Mouse (Mus musculus): ENCODE data around the gene Rgs16. TPM values are rescaled to one million over a fixed set of nuclear protein-coding genes. Genes with fewer than 3 reads are reported as not detected.

Gene Rgs16
- polyA plus RNA-seq, 1 experiment from 2014 or later, result 13.0 TPM

DNA sequence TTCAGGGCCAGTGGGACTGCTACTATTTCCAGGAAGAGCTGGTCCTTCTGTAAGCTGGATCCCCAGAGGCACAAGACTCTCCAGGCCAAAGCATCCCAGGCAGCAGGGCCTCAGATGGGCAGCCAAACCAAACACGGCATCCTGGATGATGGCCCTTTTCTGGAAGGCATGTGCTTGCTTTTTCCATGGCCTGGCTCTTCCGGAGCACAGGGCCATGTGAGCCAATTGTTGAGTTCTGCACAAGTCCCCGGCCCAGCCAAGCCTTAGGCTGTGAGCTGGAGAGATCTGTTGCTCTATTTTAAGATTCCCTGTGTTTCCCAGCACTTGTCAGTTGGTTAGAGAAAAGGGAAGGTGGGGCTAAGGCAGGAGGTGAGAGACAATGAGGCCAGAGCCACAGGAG lies 9.5 kb upstream of the Rgs16 start:
- DNase-seq (ENCODE audit: low spot score) (no peak), ATAC-seq (ENCODE audit: insufficient read depth, low FRiP score, low TSS enrichment) (no peak)
- Histone ChIP-seq H3K27me3 (ENCODE audit: control insufficient read depth, insufficient read depth, low read length) (no peaks in the 10 kb centered on the region), H3K4me2 (ENCODE audit: low read depth) (no peak overlapping the region), H3K4me1 (ENCODE audit: control insufficient read depth, insufficient read depth, low read length) (peaks cover 6% of the 10 kb centered on the region; the same call in 1 of the 2 replicates), H3K9ac (ENCODE audit: low read length) (no peak overlapping the region), H3K4me3 (ENCODE audit: low read depth, low read length) (no peak overlapping the region), H3K9me3 (ENCODE audit: control insufficient read depth, low read length) (no peaks in the 10 kb centered on the region), H3K36me3 (ENCODE audit: control insufficient read depth, insufficient read depth, low read length) (no peaks in the 10 kb centered on the region), H3K27ac (ENCODE audit: low read depth, low read length) (no peak overlapping the region)
- 59% methylated on average over 3 of the region's 3 CpGs for WGBS

DNA sequence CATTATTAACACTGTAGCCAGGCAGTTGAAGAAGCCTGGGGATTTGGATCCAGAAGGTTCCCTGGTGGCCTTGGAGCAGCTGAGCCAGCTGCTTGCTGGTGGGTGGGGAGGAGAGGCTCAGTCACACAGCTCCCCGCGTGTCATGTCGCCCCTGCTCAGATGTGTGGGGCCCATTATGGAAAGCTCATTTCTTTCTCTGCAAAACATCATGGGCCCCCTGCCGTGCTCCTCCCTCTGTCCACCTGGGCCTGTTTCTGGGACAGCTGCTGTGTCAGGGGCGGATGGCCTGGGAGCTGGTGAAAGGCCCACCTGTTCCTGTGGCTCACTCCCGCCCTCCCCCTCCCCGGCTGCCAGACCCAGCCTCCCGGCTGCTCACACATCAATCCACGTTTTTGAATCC lies 7.0 kb upstream of the Rgs16 start:
- H3K4me2 ChIP-seq (ENCODE audit: low read depth), result no peak overlapping the region
- 25% methylated on average over 7 of the region's 9 CpGs for WGBS
- no peak overlapping the region for H3K9ac ChIP-seq (ENCODE audit: low read length)
- H3K27me3 ChIP-seq (ENCODE audit: control insufficient read depth, insufficient read depth, low read length), result 0 out of 2 replicates have a peak, but pooled peaks cover 3% of the 10 kb centered on the region
- peaks cover 15% of the 10 kb centered on the region for H3K4me1 ChIP-seq (ENCODE audit: control insufficient read depth, insufficient read depth, low read length)
- H3K36me3 ChIP-seq (ENCODE audit: control insufficient read depth, insufficient read depth, low read length), result no peaks in the 10 kb centered on the region
- DNase-seq (ENCODE audit: low spot score) (peak; percentile 46), ATAC-seq (ENCODE audit: insufficient read depth, low FRiP score, low TSS enrichment) (peak; percentile 49; the same call in 1 of the 2 replicates)
- no peak overlapping the region for H3K27ac ChIP-seq (ENCODE audit: low read depth, low read length)
- no peak overlapping the region for H3K4me3 ChIP-seq (ENCODE audit: low read depth, low read length)
- no peaks in the 10 kb centered on the region for H3K9me3 ChIP-seq (ENCODE audit: control insufficient read depth, low read length)

DNA sequence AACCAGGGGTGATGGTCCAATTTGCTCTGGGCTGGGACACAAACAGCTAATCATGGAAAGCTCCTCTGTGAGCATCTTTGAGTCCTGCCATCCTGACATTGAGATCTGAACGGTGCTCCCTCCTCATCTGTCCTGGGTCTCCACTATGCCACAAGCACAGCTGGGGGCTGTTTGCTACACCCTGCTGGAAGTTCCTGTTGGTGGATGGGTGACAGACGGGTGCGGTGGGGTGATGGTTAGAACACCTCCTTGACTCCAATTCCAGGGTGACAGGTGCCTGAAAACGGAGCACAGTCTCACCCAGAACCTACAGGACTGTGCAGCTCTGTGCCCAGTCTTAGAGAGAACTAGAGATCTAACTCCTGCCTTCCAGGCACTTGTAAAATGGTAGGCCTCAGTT lies 5.3 kb upstream of the Rgs16 start:
- no peak for DNase-seq (ENCODE audit: low spot score)
- H3K4me3 ChIP-seq (ENCODE audit: low read depth, low read length), result no peak overlapping the region
- H3K4me1 ChIP-seq (ENCODE audit: control insufficient read depth, insufficient read depth, low read length), result peaks cover 15% of the 10 kb centered on the region
- peaks cover 3% of the 10 kb centered on the region for H3K27me3 ChIP-seq (ENCODE audit: control insufficient read depth, insufficient read depth, low read length)
- ATAC-seq (ENCODE audit: insufficient read depth, low FRiP score, low TSS enrichment), result no peak
- H3K4me2 ChIP-seq (ENCODE audit: low read depth), result no peak overlapping the region
- no peaks in the 10 kb centered on the region for H3K9me3 ChIP-seq (ENCODE audit: control insufficient read depth, low read length)
- 80% methylated on average over 4 of the region's 4 CpGs for WGBS
- no peak overlapping the region for H3K27ac ChIP-seq (ENCODE audit: low read depth, low read length)
- no peak overlapping the region for H3K9ac ChIP-seq (ENCODE audit: low read length)
- H3K36me3 ChIP-seq (ENCODE audit: control insufficient read depth, insufficient read depth, low read length), result no peaks in the 10 kb centered on the region

DNA sequence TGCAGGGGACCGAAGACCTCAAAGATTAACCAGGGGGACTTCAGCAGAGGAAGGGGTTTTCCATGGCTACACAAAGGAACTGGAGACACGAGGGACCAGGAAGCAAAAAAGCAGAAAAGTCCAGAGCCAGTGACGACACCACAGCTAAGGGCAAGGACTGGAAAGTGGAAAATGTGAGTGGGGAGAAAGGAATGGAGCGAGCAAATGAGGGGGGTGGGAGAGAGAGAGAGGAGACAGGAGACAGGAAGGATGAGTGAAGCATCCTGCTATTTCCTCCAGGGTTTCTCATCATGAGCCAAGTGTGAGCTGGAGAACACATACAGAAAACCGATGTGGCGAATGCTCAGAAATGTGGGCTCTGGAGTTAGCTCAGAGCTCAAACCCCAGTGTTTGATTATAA lies 4.1 kb upstream of the Rgs16 start:
- Histone ChIP-seq H3K9ac (ENCODE audit: low read length) (no peak overlapping the region), H3K9me3 (ENCODE audit: control insufficient read depth, low read length) (no peaks in the 10 kb centered on the region), H3K27ac (ENCODE audit: low read depth, low read length) (no peak overlapping the region), H3K36me3 (ENCODE audit: control insufficient read depth, insufficient read depth, low read length) (no peaks in the 10 kb centered on the region), H3K27me3 (ENCODE audit: control insufficient read depth, insufficient read depth, low read length) (peaks cover 3% of the 10 kb centered on the region), H3K4me3 (ENCODE audit: low read depth, low read length) (no peak overlapping the region), H3K4me2 (ENCODE audit: low read depth) (no peak overlapping the region), H3K4me1 (ENCODE audit: control insufficient read depth, insufficient read depth, low read length) (peaks cover 23% of the 10 kb centered on the region)
- ATAC-seq (ENCODE audit: insufficient read depth, low FRiP score, low TSS enrichment) (no peak), DNase-seq (ENCODE audit: low spot score) (no peak)
- 80% methylated on average over 6 of the region's 6 CpGs for whole genome bisulfite sequencing

DNA sequence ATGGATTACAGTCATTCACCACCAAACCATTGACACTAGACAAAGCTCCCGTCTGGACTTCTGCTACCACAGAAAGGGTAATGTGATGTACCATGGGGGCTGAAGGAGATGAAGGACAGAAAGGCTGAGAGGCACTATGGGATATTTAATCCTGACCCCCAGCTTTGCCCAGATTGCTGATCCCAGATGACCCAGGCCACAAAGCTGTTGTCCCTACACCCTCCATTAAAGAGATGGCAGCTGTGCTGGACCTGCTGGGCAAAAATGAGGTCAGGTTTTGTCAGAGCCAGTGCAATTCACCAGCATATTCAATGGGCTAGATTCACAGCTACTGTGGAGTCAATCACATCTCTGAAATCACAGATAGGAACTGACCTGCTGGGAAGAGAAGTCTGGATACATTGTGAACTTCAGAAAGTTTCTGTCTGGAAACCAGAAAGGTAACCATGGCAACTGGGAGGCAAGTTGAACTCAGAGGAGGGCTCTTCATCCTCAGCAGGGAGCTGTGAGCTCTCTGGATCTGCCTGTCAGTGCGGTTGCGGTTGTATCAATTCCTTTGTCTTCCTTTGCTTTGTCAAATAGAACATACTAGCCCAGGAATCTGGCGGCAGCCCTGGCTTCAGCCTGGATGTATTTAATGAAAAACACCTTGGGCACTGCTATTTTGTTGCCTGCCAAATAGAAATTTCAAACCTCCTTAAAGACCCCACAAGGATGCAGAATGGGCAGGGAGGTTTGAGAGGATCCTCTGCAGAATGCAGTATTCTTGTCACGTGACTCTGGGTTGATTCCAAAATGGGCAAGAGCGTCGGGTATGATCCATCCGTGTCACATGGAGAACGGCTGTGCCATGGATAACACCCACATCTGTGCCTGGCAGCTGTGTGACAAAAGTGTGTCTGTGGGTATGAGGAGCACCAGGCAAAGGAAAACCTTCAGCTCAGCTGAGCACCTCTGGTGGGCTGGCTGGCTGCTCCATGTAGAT lies 2.8 kb upstream of the Rgs16 start:
- H3K27me3 ChIP-seq (ENCODE audit: control insufficient read depth, insufficient read depth, low read length), result peaks cover 3% of the 10 kb centered on the region
- 0 out of 2 replicates have a peak, but pooled peaks have one; percentile 4 for ATAC-seq (ENCODE audit: insufficient read depth, low FRiP score, low TSS enrichment)

DNA sequence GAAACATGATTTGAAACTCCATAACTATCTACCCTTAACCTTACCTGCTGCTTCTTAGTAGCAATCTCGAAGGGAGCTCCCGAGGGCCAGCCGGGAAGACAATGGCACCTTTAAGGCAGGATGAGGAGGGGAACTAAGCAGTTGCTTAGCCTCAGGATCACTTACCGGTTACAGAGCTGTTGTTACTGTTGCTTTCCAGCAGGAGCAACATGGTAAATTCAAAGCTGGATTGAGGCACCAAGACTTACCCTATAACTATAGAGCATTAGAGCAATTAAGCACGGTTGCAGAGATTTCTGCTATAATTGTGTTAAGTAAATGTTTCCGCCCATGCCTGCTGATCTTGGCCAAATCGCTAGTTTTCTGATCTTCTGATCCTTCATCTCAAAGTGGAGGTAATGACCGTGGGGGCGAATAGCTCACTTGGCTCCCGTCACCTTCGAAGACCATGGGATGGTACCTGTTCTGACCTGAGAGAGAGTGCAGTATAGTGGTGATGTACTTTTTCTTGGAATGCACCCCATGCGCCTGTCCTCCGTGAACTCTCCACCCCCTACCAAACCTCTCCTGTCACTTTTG lies 623 bp upstream of the Rgs16 start:
- DNase-seq (ENCODE audit: low spot score) (no peak), ATAC-seq (ENCODE audit: insufficient read depth, low FRiP score, low TSS enrichment) (0 out of 2 replicates have a peak, but pooled peaks have one; percentile 12)
- H3K9me3 ChIP-seq (ENCODE audit: control insufficient read depth, low read length), result no peaks in the 10 kb centered on the region
- peak overlapping the region; percentile 76 for H3K4me2 ChIP-seq (ENCODE audit: low read depth)
- WGBS, result 19% methylated on average over 13 of the region's 13 CpGs
- peak overlapping the region; percentile 40 for H3K4me3 ChIP-seq (ENCODE audit: low read depth, low read length)
- peaks cover 23% of the 10 kb centered on the region for H3K4me1 ChIP-seq (ENCODE audit: control insufficient read depth, insufficient read depth, low read length)
- H3K36me3 ChIP-seq (ENCODE audit: control insufficient read depth, insufficient read depth, low read length), result no peaks in the 10 kb centered on the region
- peaks cover 3% of the 10 kb centered on the region for H3K27me3 ChIP-seq (ENCODE audit: control insufficient read depth, insufficient read depth, low read length)
- H3K9ac ChIP-seq (ENCODE audit: low read length), result no peak overlapping the region
- H3K27ac ChIP-seq (ENCODE audit: low read depth, low read length), result no peak overlapping the region

More for the DNA sequence above, 2.8 kb upstream of the Rgs16 start:
- 47% methylated on average over 9 of the region's 9 CpGs for WGBS
- Histone ChIP-seq H3K4me1 (ENCODE audit: control insufficient read depth, insufficient read depth, low read length) (peaks cover 29% of the 10 kb centered on the region), H3K36me3 (ENCODE audit: control insufficient read depth, insufficient read depth, low read length) (no peaks in the 10 kb centered on the region), H3K9me3 (ENCODE audit: control insufficient read depth, low read length) (no peaks in the 10 kb centered on the region), H3K27ac (ENCODE audit: low read depth, low read length) (0 out of 2 replicates have a peak overlapping the region, but pooled peaks have one; percentile 1), H3K9ac (ENCODE audit: low read length) (no peak overlapping the region), H3K4me2 (ENCODE audit: low read depth) (no peak overlapping the region), H3K4me3 (ENCODE audit: low read depth, low read length) (no peak overlapping the region)
- peak; percentile 51 for DNase-seq (ENCODE audit: low spot score)

DNA sequence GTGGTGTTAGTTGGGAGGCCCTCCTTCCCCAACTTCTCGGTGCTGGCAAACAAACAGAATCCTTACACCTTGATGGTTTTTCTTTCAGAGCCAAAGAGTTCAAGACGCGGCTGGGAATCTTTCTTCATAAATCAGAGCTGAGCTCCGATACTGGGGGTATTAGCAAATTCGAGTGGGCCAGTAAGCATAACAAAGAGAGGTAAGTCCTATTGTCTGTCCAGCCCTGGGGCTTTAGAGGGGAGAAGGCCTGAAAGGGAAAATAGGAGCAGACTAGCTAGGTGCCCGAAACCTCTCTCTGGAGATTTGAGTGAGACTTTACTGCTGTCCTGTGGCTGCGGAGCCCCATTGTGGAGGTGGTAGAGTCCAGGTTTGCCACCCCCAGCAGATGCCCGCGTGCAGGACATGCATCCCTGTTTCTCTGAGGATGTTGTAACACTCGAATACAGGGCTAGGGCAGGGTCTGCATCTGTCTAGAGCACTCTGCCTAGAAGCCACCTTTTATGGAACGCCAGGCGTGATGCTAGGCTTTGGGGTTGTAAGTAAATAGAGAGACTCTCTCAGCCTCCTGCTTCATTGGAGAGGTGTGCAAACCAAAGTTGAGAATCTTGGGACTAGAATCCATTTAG lies 739 bp downstream of the Rgs16 start:
- DNase-seq (ENCODE audit: low spot score) (peak; percentile 27), ATAC-seq (ENCODE audit: insufficient read depth, low FRiP score, low TSS enrichment) (no peak)
- Histone ChIP-seq H3K9me3 (ENCODE audit: control insufficient read depth, low read length) (no peaks in the 10 kb centered on the region), H3K4me2 (ENCODE audit: low read depth) (peak overlapping the region; percentile 76), H3K4me1 (ENCODE audit: control insufficient read depth, insufficient read depth, low read length) (peaks cover 23% of the 10 kb centered on the region), H3K36me3 (ENCODE audit: control insufficient read depth, insufficient read depth, low read length) (no peaks in the 10 kb centered on the region), H3K9ac (ENCODE audit: low read length) (peak overlapping the region; percentile 62), H3K4me3 (ENCODE audit: low read depth, low read length) (peak overlapping the region; percentile 40), H3K27ac (ENCODE audit: low read depth, low read length) (no peak overlapping the region), H3K27me3 (ENCODE audit: control insufficient read depth, insufficient read depth, low read length) (peaks cover 3% of the 10 kb centered on the region)
- 25% methylated on average over 12 of the region's 12 CpGs for WGBS

DNA sequence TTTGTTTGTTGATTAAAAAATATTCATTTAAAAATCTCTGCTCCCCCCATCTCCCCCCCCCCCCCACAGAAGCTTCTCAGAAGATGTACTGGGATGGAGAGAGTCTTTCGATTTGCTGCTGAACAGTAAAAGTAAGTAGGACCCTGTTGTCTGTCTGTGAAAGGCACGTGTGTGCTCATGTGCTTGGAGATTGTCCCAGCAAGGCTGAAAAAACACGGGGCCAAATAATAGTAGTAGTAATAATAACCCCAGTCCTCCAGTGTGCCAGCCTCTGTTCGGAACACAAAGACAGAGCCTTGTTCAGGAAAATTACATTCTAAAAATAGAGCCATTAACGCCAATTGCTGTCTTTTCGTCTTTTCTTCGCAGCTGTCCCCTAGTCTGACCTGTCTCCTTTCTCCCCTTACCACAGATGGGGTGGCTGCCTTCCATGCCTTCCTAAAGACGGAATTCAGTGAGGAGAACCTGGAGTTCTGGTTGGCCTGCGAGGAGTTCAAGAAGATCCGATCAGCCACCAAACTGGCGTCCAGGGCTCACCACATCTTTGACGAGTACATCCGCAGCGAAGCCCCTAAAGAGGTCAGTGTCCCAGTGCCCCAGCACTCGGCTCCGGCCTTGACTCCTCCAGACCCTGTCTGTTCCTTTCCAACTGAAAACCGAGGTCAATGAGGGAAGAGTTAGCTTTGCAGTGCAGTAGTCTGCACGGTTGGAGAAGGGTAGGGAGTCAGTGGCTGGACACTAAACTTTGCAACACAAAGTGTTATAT lies 1.6 kb downstream of the Rgs16 start:
- Histone ChIP-seq H3K27ac (ENCODE audit: low read depth, low read length) (no peak overlapping the region), H3K36me3 (ENCODE audit: control insufficient read depth, insufficient read depth, low read length) (no peaks in the 10 kb centered on the region), H3K4me3 (ENCODE audit: low read depth, low read length) (peak overlapping the region; percentile 40), H3K9ac (ENCODE audit: low read length) (peak overlapping the region; percentile 9; the same call in 1 of the 2 replicates), H3K4me2 (ENCODE audit: low read depth) (peak overlapping the region; percentile 76), H3K4me1 (ENCODE audit: control insufficient read depth, insufficient read depth, low read length) (peaks cover 22% of the 10 kb centered on the region), H3K27me3 (ENCODE audit: control insufficient read depth, insufficient read depth, low read length) (peaks cover 3% of the 10 kb centered on the region), H3K9me3 (ENCODE audit: control insufficient read depth, low read length) (no peaks in the 10 kb centered on the region)
- ATAC-seq (ENCODE audit: insufficient read depth, low FRiP score, low TSS enrichment), result no peak
- peak; percentile 12 for DNase-seq (ENCODE audit: low spot score)
- 61% methylated on average over 18 of the region's 18 CpGs for WGBS
